Mouse (Mus musculus): Measurements from ENCODE around the gene Cacng7. TPM values are rescaled to one million over a fixed set of nuclear protein-coding genes. Genes with fewer than 3 reads are reported as not detected.
"Not testable (repeated sequence)": the region's sequence is repeated elsewhere in the genome, so short reads cannot be mapped to it uniquely, and the experiment has no call there.

The Cacng7 gene
- total RNA-seq, 4 experiments from 2014 or later = 3.0 to 3.6 (median 3.3) TPM

GRCm38 (mm10) chr7:3389444-3390412, 57.0 kb downstream of the Cacng7 start:
- DNase-seq (ENCODE audit: low spot score) = no peak

GRCm38 (mm10) chr7:3390413-3391080, 57.8 kb downstream of the Cacng7 start, which contains the start of gene Cacng8:
TSS of gene Cacng8 (plus strand) at chr7:3390683.
- DNase-seq (ENCODE audit: low spot score) = no peak

GRCm38 (mm10) chr7:3391081-3391451, 58.3 kb downstream of the Cacng7 start:
- no peak for DNase-seq (ENCODE audit: low spot score)

- DNase-seq (ENCODE audit: low spot score) = no peak
Measured at GRCm38 (mm10) chr7:3391809-3392208, 59.1 kb downstream of the Cacng7 start.

- no peak for DNase-seq (ENCODE audit: low spot score)
Measured at GRCm38 (mm10) chr7:3397355-3397754, 64.6 kb downstream of the Cacng7 start.

GRCm38 (mm10) chr7:3397797-3398196, 65.0 kb downstream of the Cacng7 start:
- no peak for DNase-seq (ENCODE audit: low spot score)

GRCm38 (mm10) chr7:3398363-3398762, 65.6 kb downstream of the Cacng7 start:
- not testable (repeated sequence) for DNase-seq (ENCODE audit: low spot score)

- no peak for DNase-seq (ENCODE audit: low spot score)
Measured at GRCm38 (mm10) chr7:3399937-3400336, 67.2 kb downstream of the Cacng7 start.

- DNase-seq (ENCODE audit: low spot score) = no peak
Measured at GRCm38 (mm10) chr7:3409729-3410520, 77.2 kb downstream of the Cacng7 start.

- no peak for DNase-seq (ENCODE audit: low spot score)
Measured at GRCm38 (mm10) chr7:3411160-3411941, 78.6 kb downstream of the Cacng7 start.

GRCm38 (mm10) chr7:3412036-3412435, 79.3 kb downstream of the Cacng7 start:
- DNase-seq (ENCODE audit: low spot score) = no peak

GRCm38 (mm10) chr7:3414888-3415287, 82.1 kb downstream of the Cacng7 start:
- DNase-seq (ENCODE audit: low spot score) = no peak

- DNase-seq (ENCODE audit: low spot score) = no peak
Measured at GRCm38 (mm10) chr7:3415378-3415777, 82.6 kb downstream of the Cacng7 start.

Small RNA genes within 50 kb of the gene (microRNA-seq; reads per million reads assigned to microRNA genes)
- gene Gm23450 = 2.5 reads per million

Other genes with a start within 250 kb of the Cacng7 start
- not detected for gene AU018091, start 163.8 kb upstream of the Cacng7 start, total RNA-seq (2022)
- under 1 TPM in 1 of 4 experiments, not detected in 3; 0.12 TPM for gene Nlrp12, start 83.2 kb upstream of the Cacng7 start, total RNA-seq (2022)
- gene Myadm, start 43.9 kb upstream of the Cacng7 start, total RNA-seq (2022) = 100 to 1,000 TPM in 3 of 4 experiments, 10 to 100 TPM in 1; 93.9 to 139 (median 128) TPM
- 1 to 10 TPM in 2 of 4 experiments, under 1 TPM in 2; 0.57 to 1.8 (median 1.1) TPM for gene Prkcg, start 43.8 kb upstream of the Cacng7 start, total RNA-seq (2022)
- gene Cacng8, start 57.7 kb downstream of the Cacng7 start, total RNA-seq (2022) = not detected
- 1 to 10 TPM; 2.0 to 4.4 (median 2.5) TPM for gene Cacng6, start 91.2 kb downstream of the Cacng7 start, total RNA-seq (2022)
- gene Tarm1, start 169.7 kb downstream of the Cacng7 start, total RNA-seq (2022) = not detected

Data from heart, adult 8-10 months (tissue).